Mouse (Mus musculus) stomach, postnatal 0 days (tissue): ENCODE measurements around the gene Bmp5.

Experiments
- CTCF ChIP-seq: IDR thresholded peaks from 2 replicates; pipeline ENCODE4 v1.5.1; 2016; ENCODE audit warnings: antibody characterized with exemption, low read depth, mild to moderate bottlenecking, moderate library complexity
- EP300 ChIP-seq: optimal IDR thresholded peaks from 2 replicates; pipeline ENCODE3; 2016; ENCODE audit warnings: antibody characterized with exemption

GRCm38 (mm10) chr9:75840841-75841240, 65.7 kb downstream of the Bmp5 start:
- TF ChIP-seq CTCF (no peak), EP300 (no peak)
